Mouse (Mus musculus) CD8-positive naive resting alpha-beta T cell, adult 2 months (primary cell): ENCODE data around the gene Zfp467.

Experiments
- DNase-seq, 2 experiments: peaks; one replicate each; pipeline ENCODE4 v3.0.0; 2022; ENCODE audit warnings: low read depth in 2 of 2, low spot score in 2 of 2

The Zfp467 gene

GRCm38 (mm10) chr6:48440306-48441014 is 5.2 kb downstream of the Zfp467 start:
- no peak for DNase-seq

- no peak for DNase-seq
Measured at GRCm38 (mm10) chr6:48439654-48440053, 6.0 kb downstream of the Zfp467 start.

- DNase-seq = no peak
Measured at GRCm38 (mm10) chr6:48438475-48439125, 7.0 kb downstream of the Zfp467 start.

GRCm38 (mm10) chr6:48437679-48438376 is 7.8 kb downstream of the Zfp467 start:
- DNase-seq = no peak

- DNase-seq = no peak
Measured at GRCm38 (mm10) chr6:48435706-48436349, 9.8 kb downstream of the Zfp467 start.

GRCm38 (mm10) chr6:48435111-48435510 is 10.5 kb downstream of the Zfp467 start:
- DNase-seq = no peak

- DNase-seq = no peak
Measured at GRCm38 (mm10) chr6:48434651-48435050, 11.0 kb downstream of the Zfp467 start.

- DNase-seq = no peak
Measured at GRCm38 (mm10) chr6:48432893-48433816, 12.5 kb downstream of the Zfp467 start.

GRCm38 (mm10) chr6:48430748-48431147 is 14.9 kb downstream of the Zfp467 start:
- DNase-seq = no peak

- no peak for DNase-seq
Measured at GRCm38 (mm10) chr6:48428769-48429557, 16.7 kb downstream of the Zfp467 start.

- DNase-seq = no peak
Measured at GRCm38 (mm10) chr6:48426956-48427355, 18.7 kb downstream of the Zfp467 start.

- no peak for DNase-seq
Measured at GRCm38 (mm10) chr6:48424074-48424473, 21.6 kb downstream of the Zfp467 start.

GRCm38 (mm10) chr6:48423336-48423735 is 22.3 kb downstream of the Zfp467 start:
- no peak for DNase-seq

GRCm38 (mm10) chr6:48420647-48421046 is 25.0 kb downstream of the Zfp467 start:
- no peak for DNase-seq

- no peak for DNase-seq
Measured at GRCm38 (mm10) chr6:48416486-48416885, 29.1 kb downstream of the Zfp467 start.

- DNase-seq = no peak
Measured at GRCm38 (mm10) chr6:48415636-48416035, 30.0 kb downstream of the Zfp467 start.

- no peak for DNase-seq
Measured at GRCm38 (mm10) chr6:48414886-48415285, 30.7 kb downstream of the Zfp467 start.

GRCm38 (mm10) chr6:48413081-48413480 is 32.5 kb downstream of the Zfp467 start:
- DNase-seq = no peak

- DNase-seq = no peak
Measured at GRCm38 (mm10) chr6:48412662-48413061, 33.0 kb downstream of the Zfp467 start.

GRCm38 (mm10) chr6:48412147-48412546 is 33.5 kb downstream of the Zfp467 start:
- no peak for DNase-seq
